Comparison of ENCODE assay signal across 18 mouse cellular contexts in the genomic region with DNA sequence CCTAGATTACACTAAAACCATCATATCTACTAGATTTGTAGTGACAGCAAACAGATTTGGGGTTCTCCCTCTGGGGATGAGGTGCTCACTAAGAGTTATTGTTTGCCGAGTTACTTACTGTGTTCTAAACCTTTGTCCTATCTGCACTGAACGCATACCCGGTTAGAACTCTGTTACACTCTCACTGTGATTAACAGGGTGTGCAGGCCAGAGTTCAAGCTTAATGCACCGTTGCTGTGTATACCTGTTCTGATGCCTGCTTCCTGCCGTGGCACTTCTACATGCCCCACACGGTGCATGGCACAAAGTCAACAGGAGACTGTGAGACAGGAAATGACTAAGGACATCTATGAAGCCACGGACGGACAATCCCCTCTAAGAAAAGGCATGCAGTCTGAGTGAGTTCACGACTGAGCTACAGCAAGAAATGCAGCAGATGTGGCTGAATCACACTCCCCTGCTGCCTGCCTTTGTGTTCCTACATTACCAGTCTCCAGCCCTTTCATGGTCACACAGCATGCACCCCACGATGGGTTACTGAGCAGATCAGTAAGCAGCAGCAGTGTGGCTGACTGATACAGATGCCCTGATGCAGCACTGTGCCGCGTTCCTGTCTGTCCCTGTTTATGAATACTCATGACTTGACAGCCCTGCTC. TPM values are rescaled to one million over a fixed set of nuclear protein-coding genes. Genes with fewer than 3 reads are reported as not detected.
A peak's percentile ranks its signal among the peaks of the same experiment; 100 is the strongest.
DNase-seq lines count a peak whose midpoint lies in the region; TF ChIP-seq lines count a peak whose summit lies in the region.
"Had no signal": no experiment of that assay in that cellular context is flagged by ENCODE, and none has a peak within 500 bp of the region (broad histone marks: within the 10 kb centered on the region; RNA-seq: fewer than 3 reads in every experiment).

No protein-coding gene starts in this region.

- no peak overlapping the region for H3K27ac ChIP-seq in heart, embryonic 10.5 days
- H3K27ac ChIP-seq in kidney, adult 2 months (ENCODE audit: insufficient read depth, low read depth, low read length): 0 out of 2 replicates have a peak overlapping the region, but pooled peaks have one; percentile 36
- H3K27ac ChIP-seq: heart, embryonic 13.5 days; hindbrain, embryonic 14.5 days; intestine, embryonic 15.5 days had no signal

- no peaks in the 10 kb centered on the region for H3K27me3 ChIP-seq in heart, embryonic 10.5 days (ENCODE audit: insufficient read depth, poor library complexity, severe bottlenecking)
- no peaks in the 10 kb centered on the region for H3K27me3 ChIP-seq in kidney, adult 2 months (replicated peaks; ENCODE audit: control insufficient read depth, insufficient read depth, low read length)
- H3K27me3 ChIP-seq: heart, embryonic 13.5 days; intestine, embryonic 15.5 days had no signal

- TF ChIP-seq POLR2A in kidney, adult 2 months (IDR thresholded peaks at IDR 0.05; ENCODE audit: low read depth, low read length): no peak

- 84% methylated on average over 12 of the region's 12 CpGs for WGBS in heart, embryonic 10.5 days
- 30% methylated on average over 12 of the region's 12 CpGs for WGBS in kidney, adult 2 months

- H3K4me3 ChIP-seq in heart, embryonic 10.5 days: no peak overlapping the region
- H3K4me3 ChIP-seq in kidney, adult 2 months (ENCODE audit: insufficient read depth, low read depth, low read length): no peak overlapping the region
- H3K4me3 ChIP-seq: heart, embryonic 13.5 days; intestine, embryonic 15.5 days had no signal

- H3K9me3 ChIP-seq in heart, embryonic 10.5 days: no peaks in the 10 kb centered on the region
- H3K9me3 ChIP-seq: G1E; heart, embryonic 13.5 days; intestine, embryonic 15.5 days had no signal

- peaks cover 78% of the 10 kb centered on the region for H3K36me3 ChIP-seq in heart, embryonic 10.5 days
- H3K36me3 ChIP-seq in kidney, adult 2 months (ENCODE audit: control insufficient read depth, insufficient read depth, low read length): peaks cover 5% of the 10 kb centered on the region; the same call in 1 of the 2 replicates

- H3K4me1 ChIP-seq in heart, embryonic 10.5 days: no peaks in the 10 kb centered on the region
- peaks cover 10% of the 10 kb centered on the region; the same call in 1 of the 2 replicates for H3K4me1 ChIP-seq in kidney, adult 2 months (ENCODE audit: control insufficient read depth, insufficient read depth, low read length)
- H3K4me1 ChIP-seq: heart, embryonic 13.5 days; intestine, embryonic 15.5 days had no signal

- TF ChIP-seq CTCF in kidney, adult 2 months (conservative IDR thresholded peaks at IDR 0.05; ENCODE audit: insufficient read depth, insufficient read length, low read depth, low read length): no peak

- DNase-seq in heart, adult 11 months: peak; percentile 62
- DNase-seq in heart, embryonic 10.5 days (ENCODE audit: low spot score): no peak
- DNase-seq in Muller cell, postnatal 12 days (ENCODE audit: inconsistent ontology term): peak; percentile 61
- peak; percentile 80 for DNase-seq in kidney, adult 2 months
- peak; percentile 54 for DNase-seq in kidney, postnatal 14 days
- DNase-seq in liver: no peak
- DNase-seq in ovary, adult 18-20 months (ENCODE audit: low spot score): no peak
- DNase-seq in cerebellum, adult 11-12 months: no peak
- DNase-seq: cerebellum, postnatal 10 days; embryo, embryonic 11 days; left cerebral cortex, postnatal 4 days; liver, postnatal 0 days; lung, postnatal 10 days; right cerebral cortex, adult 18-20 months had no signal

RNA-seq across cellular contexts. Expression of a gene that starts 37.3 kb away (rescaled TPM):
- polyA plus RNA-seq in heart, embryonic 10.5 days (2016; fragmentation: Nextera tagmentation; extraction: Ambion mirVana): 16.8 and 20.3 TPM in 2 replicates
- polyA plus RNA-seq in kidney, adult 2 months (2012; rRNA removed): 15.4 and 17.1 TPM in 2 replicates

Comparison
In these comparisons a context has a peak if more than half of its experiments do, and no peak if none do; other contexts are left out.
1. DNase-seq: peak in heart, adult 11 months (single experiment), Muller cell, postnatal 12 days (single experiment), kidney, adult 2 months (single experiment) and kidney, postnatal 14 days (single experiment); none in heart, embryonic 10.5 days (single experiment), liver (single experiment), ovary, adult 18-20 months (single experiment) and cerebellum, adult 11-12 months (single experiment).